Mouse (Mus musculus): ENCODE measurements at regions not wholly inside any gene's neighbourhood (a gene's known extent, or its start where the extent isn't known, plus 50 kb on each side); places are given as distances from the start of the nearest gene placed in this dataset.

GRCm38 (mm10) chr14:26319821-26320220 lies 62.1 kb downstream of the Duxbl3 start:
- peak; percentile 28 for DNase-seq (ENCODE audit: low read depth, low spot score)

- DNase-seq (ENCODE audit: low read depth, low spot score): no peak
Observed at GRCm38 (mm10) chr14:26320736-26321135, 63.0 kb downstream of the Duxbl3 start.

GRCm38 (mm10) chr14:26328562-26328961 lies 70.8 kb downstream of the Duxbl3 start:
- no peak for DNase-seq (ENCODE audit: low read depth, low spot score)

GRCm38 (mm10) chr14:26341111-26341510 lies 83.3 kb downstream of the Duxbl3 start:
- peak; percentile 54 for DNase-seq (ENCODE audit: low read depth, low spot score)

- no peak for DNase-seq (ENCODE audit: low read depth, low spot score)
Observed at GRCm38 (mm10) chr14:26345227-26345626, 87.5 kb downstream of the Duxbl3 start.

- no peak for DNase-seq (ENCODE audit: low read depth, low spot score)
Observed at GRCm38 (mm10) chr14:26347296-26347695, 89.5 kb downstream of the Duxbl3 start.

- no peak for DNase-seq (ENCODE audit: low read depth, low spot score)
Observed at GRCm38 (mm10) chr14:26352927-26353326, 95.2 kb downstream of the Duxbl3 start.

GRCm38 (mm10) chr14:26357242-26357641 lies 99.5 kb downstream of the Duxbl3 start:
- peak; percentile 36 for DNase-seq (ENCODE audit: low read depth, low spot score)

- DNase-seq (ENCODE audit: low read depth, low spot score): no peak
Observed at GRCm38 (mm10) chr14:26357996-26358395, 100.2 kb downstream of the Duxbl3 start.

- DNase-seq (ENCODE audit: low read depth, low spot score): no peak
Observed at GRCm38 (mm10) chr14:26360071-26360470, 102.3 kb downstream of the Duxbl3 start.

GRCm38 (mm10) chr14:26361206-26361605 lies 103.4 kb downstream of the Duxbl3 start:
- DNase-seq (ENCODE audit: low read depth, low spot score): no peak
